10 mouse cellular contexts compared by ENCODE assay signal in the genomic region with DNA sequence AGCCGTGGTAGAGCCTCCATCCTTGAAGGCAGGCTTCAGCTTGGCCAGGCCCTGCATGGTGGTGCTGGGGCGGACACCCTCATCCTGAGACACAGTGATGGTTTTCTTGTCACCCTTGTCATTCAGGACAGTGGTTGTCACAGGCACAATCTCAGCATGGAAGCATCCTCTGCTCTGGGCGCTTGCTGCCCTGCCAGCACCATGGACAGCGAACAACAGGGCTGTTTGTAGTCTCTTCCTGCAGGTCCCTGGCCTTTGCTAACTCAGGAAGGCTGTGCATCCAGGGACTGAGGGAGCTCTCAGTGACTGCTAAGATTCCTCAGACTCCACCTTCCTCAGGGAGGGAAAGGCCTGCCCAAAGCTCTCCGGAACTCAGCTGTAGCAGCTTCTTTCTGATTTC. TPM values are rescaled to one million over a fixed set of nuclear protein-coding genes. Genes with fewer than 3 reads are reported as not detected.
A peak's percentile ranks its signal among the peaks of the same experiment; 100 is the strongest.
DNase-seq lines count a peak whose midpoint lies in the region; TF ChIP-seq lines count a peak whose summit lies in the region.
"Had no signal": no experiment of that assay in that cellular context is flagged by ENCODE, and none has a peak within 500 bp of the region (broad histone marks: within the 10 kb centered on the region; RNA-seq: fewer than 3 reads in every experiment).

No protein-coding gene starts in this region.

- no peak for TF ChIP-seq POLR2A in thymus, adult 2 months (IDR thresholded peaks at IDR 0.05; ENCODE audit: control insufficient read depth, extremely low read depth, insufficient read depth, low read length, poor library complexity)

- H3K27me3 ChIP-seq in thymus, adult 2 months (ENCODE audit: control insufficient read depth, insufficient read depth, low read length), result no peaks in the 10 kb centered on the region

- no peak overlapping the region for H3K27ac ChIP-seq in gastrocnemius, adult 2 months
- H3K27ac ChIP-seq in thymus, adult 2 months (ENCODE audit: control insufficient read depth, insufficient read depth, low read length), result no peak overlapping the region

- no peak for TF ChIP-seq CTCF in gastrocnemius, adult 2 months (IDR thresholded peaks at IDR 0.05)
- no peak for TF ChIP-seq CTCF in thymus, adult 2 months (IDR thresholded peaks at IDR 0.05; ENCODE audit: borderline replicate concordance, control insufficient read depth, extremely low read depth, insufficient read depth, low read length, poor library complexity)

- no peaks in the 10 kb centered on the region for H3K36me3 ChIP-seq in thymus, adult 2 months (ENCODE audit: control insufficient read depth, insufficient read depth, low read length)

- H3K4me1 ChIP-seq in thymus, adult 2 months (replicated peaks; ENCODE audit: control insufficient read depth, insufficient read depth, low read length), result no peaks in the 10 kb centered on the region

- WGBS in thymus, adult 2 months, result 39% methylated on average over 5 of the region's 5 CpGs

- no peak overlapping the region for H3K4me3 ChIP-seq in gastrocnemius, adult 2 months
- no peak overlapping the region for H3K4me3 ChIP-seq in thymus, adult 2 months (ENCODE audit: control insufficient read depth, insufficient read depth, low read length)

- intact Hi-C loops in gastrocnemius, adult 2 months (cut with DNase I), result no loop called here

- peak; percentile 42 for DNase-seq in gastrocnemius, adult 2 months
- no peak for DNase-seq in gastrocnemius, postnatal 25 days
- peak; percentile 17 for DNase-seq in thymus, adult 2 months
- DNase-seq in thymus, adult 18-20 months, result no peak
- peak; percentile 65 to 71 for DNase-seq in kidney, postnatal 25 days
- peak; percentile 65 for DNase-seq in retina, postnatal 1 day
- no peak for DNase-seq in right cerebral cortex, postnatal 10 days (ENCODE audit: low spot score in 2 of 2)
- DNase-seq in frontal cortex, postnatal 10 days (ENCODE audit: low spot score in 2 of 2), result no peak

RNA-seq across cellular contexts. Expression of a gene that starts 7.3 kb away (rescaled TPM):
- total RNA-seq in gastrocnemius, adult 2 months (2021), result under 1 TPM; 0.46 to 0.84 TPM
- 1 to 10 TPM in 1 of 2 experiments, under 1 TPM in 1; 0.49 to 2.6 TPM for total RNA-seq in gastrocnemius, postnatal 25 days (2021)
- polyA plus RNA-seq in thymus, adult 2 months (2012; rRNA removed), result 10.2 and 16.1 TPM in 2 replicates

RNA-seq across cellular contexts. Expression of a gene that starts 9.4 kb away (rescaled TPM):
- not detected for total RNA-seq in gastrocnemius, adult 2 months (2021)
- not detected for total RNA-seq in gastrocnemius, postnatal 25 days (2021)
- not detected in 2 replicates for polyA plus RNA-seq in thymus, adult 2 months (2012; rRNA removed)
- polyA plus RNA-seq: heart, embryonic 16.5 days; small intestine, adult 2 months had no signal

RNA-seq across cellular contexts. Expression of a gene that starts 47.3 kb away (rescaled TPM):
- not detected for total RNA-seq in gastrocnemius, adult 2 months (2021)
- under 1 TPM in 1 of 2 experiments, not detected in 1; 0.05 TPM for total RNA-seq in gastrocnemius, postnatal 25 days (2021)
- 0.73 and 1.2 TPM in 2 replicates for polyA plus RNA-seq in thymus, adult 2 months (2012; rRNA removed)

RNA-seq across cellular contexts. Expression of a gene that starts 56.3 kb away (rescaled TPM):
- total RNA-seq in gastrocnemius, adult 2 months (2021), result 1 to 10 TPM; 7.6 to 9.6 TPM
- 1 to 10 TPM; 8.5 to 8.6 TPM for total RNA-seq in gastrocnemius, postnatal 25 days (2021)
- 17.7 and 22.7 TPM in 2 replicates for polyA plus RNA-seq in thymus, adult 2 months (2012; rRNA removed)

RNA-seq across cellular contexts. Expression of a gene that starts 59.3 kb away (rescaled TPM):
- total RNA-seq in gastrocnemius, adult 2 months (2021), result not detected
- not detected for total RNA-seq in gastrocnemius, postnatal 25 days (2021)
- 0.14 and 0.23 TPM in 2 replicates for polyA plus RNA-seq in thymus, adult 2 months (2012; rRNA removed)
- polyA plus RNA-seq: heart, embryonic 16.5 days had no signal

Comparison
In these comparisons a context has a peak if more than half of its experiments do, and no peak if none do; other contexts are left out.
1. DNase-seq: peak in gastrocnemius, adult 2 months (single experiment), thymus, adult 2 months (single experiment), kidney, postnatal 25 days (2 of 2) and retina, postnatal 1 day (single experiment); none in gastrocnemius, postnatal 25 days (single experiment), thymus, adult 18-20 months (0 of 2), right cerebral cortex, postnatal 10 days (0 of 2) and frontal cortex, postnatal 10 days (0 of 2).